Mouse (Mus musculus) liver, embryonic 14.5 days (tissue): ENCODE measurements at regions not wholly inside any gene's neighbourhood (a gene's known extent, or its start where the extent isn't known, plus 50 kb on each side); places are given as distances from the start of the nearest gene placed in this dataset.

Experiments used
- ATAC-seq: fragments of 200-750 bp; cut with Nextera tagmentation; 2 replicates; pipeline ENCODE4 v1.8.0; 2017; ENCODE audit warnings: moderate number of reproducible peaks, mild to moderate bottlenecking, moderate library complexity; ENCODE audit not compliant: insufficient read depth
- DNase-seq, 3 experiments: peaks; one replicate each; pipeline ENCODE4 v3.0.0-alpha.2; 2012 to 2013; ENCODE audit warnings: low read depth in 3 of 3, low spot score in 3 of 3
- H3K27ac ChIP-seq: fragments of 300-500 bp; sonication (generic); 2 replicates; pipeline ENCODE4 v1.5.1; 2014; ENCODE audit warnings: moderate library complexity, mild to moderate bottlenecking, control low read depth, inconsistent platforms
- H3K27me3 ChIP-seq: fragments of 300-500 bp; sonication (generic); 2 replicates; pipeline ENCODE4 v1.6.1; 2014; ENCODE audit warnings: mild to moderate bottlenecking, low read length, moderate library complexity; ENCODE audit not compliant: control insufficient read depth, insufficient read depth
- H3K36me3 ChIP-seq: fragments of 300-500 bp; sonication (generic); replicated peaks from 2 replicates; pipeline ENCODE4 v1.6.1; 2014; ENCODE audit warnings: low read depth; ENCODE audit not compliant: control insufficient read depth, insufficient read depth
- H3K4me1 ChIP-seq, 2 experiments: fragments of 200-500 bp in 1 of 2; fragments of 300-500 bp in 1 of 2; sonication (generic) in 1 of 2; replicated peaks; 2 replicates each; pipeline ENCODE4 v1.6.1; 2012 to 2014; ENCODE audit warnings: antibody characterized with exemption in 1 of 2, inconsistent platforms in 1 of 2, low read length in 1 of 2; ENCODE audit not compliant: control insufficient read depth in 2 of 2, insufficient read depth in 2 of 2
- H3K4me2 ChIP-seq: fragments of 300-500 bp; sonication (generic); 2 replicates; pipeline ENCODE4 v1.6.1; 2014; ENCODE audit warnings: low read depth, mild to moderate bottlenecking, control low read depth, moderate library complexity
- H3K4me3 ChIP-seq, 2 experiments: fragments of 200-500 bp in 1 of 2; fragments of 300-500 bp in 1 of 2; sonication (generic) in 1 of 2; 2 replicates each; pipeline ENCODE4 v1.5.1; 2012 to 2014; ENCODE audit warnings: low read depth in 2 of 2, low read length in 2 of 2, mild to moderate bottlenecking in 2 of 2, control low read depth in 1 of 2, inconsistent platforms in 1 of 2, moderate library complexity in 1 of 2; ENCODE audit not compliant: insufficient read depth in 1 of 2
- H3K9ac ChIP-seq: fragments of 300-500 bp; sonication (generic); replicated peaks from 2 replicates; pipeline ENCODE4 v1.6.1; 2014; ENCODE audit warnings: mild to moderate bottlenecking, control low read depth, moderate library complexity
- H3K9me3 ChIP-seq: fragments of 300-500 bp; sonication (generic); 2 replicates; pipeline ENCODE4 v1.6.1; 2016; ENCODE audit warnings: low read length, mixed read lengths; ENCODE audit not compliant: control insufficient read depth
- CTCF ChIP-seq: IDR thresholded peaks from 2 replicates; pipeline ENCODE4 v1.5.1; 2016; ENCODE audit warnings: antibody characterized with exemption, low read depth, control low read depth
- EP300 ChIP-seq: IDR thresholded peaks from 2 replicates; pipeline ENCODE4 v1.6.1; 2016; ENCODE audit warnings: antibody characterized with exemption, low read depth
- WGBS: fragments of 180-500 bp; shearing (Covaris S2); extraction: QIAGEN DNeasy Blood & Tissue Kit; methylation state at CpG from one replicate; pipeline ENCODE4 v1.1.7; 2014; ENCODE audit not compliant: insufficient replicate concordance; 5-methylcytosine and 5-hydroxymethylcytosine counted together

DNA sequence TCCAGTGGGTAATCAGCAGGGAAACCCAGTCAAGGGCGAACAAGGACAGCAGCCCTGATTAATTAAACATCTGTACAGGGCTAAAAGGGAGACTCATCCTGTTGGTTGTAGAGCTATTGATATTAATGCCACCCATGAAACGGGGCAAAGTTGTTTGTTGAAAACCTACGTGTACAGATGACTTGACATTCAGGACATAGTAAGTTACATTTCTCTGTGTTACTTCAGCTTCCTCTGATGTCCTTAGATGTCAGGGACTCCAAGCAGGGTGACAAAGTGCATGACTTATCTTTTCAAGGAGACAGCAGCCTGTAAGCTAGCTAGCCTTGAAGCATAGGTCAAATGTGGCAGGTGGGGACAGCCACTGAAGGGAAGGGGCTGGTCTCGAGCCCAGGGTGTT lies 390.5 kb downstream of the Ccdc171 start:
- TF ChIP-seq CTCF (no peak), EP300 (no peak)
- Histone ChIP-seq H3K4me2 (no peak overlapping the region), H3K9ac (no peak overlapping the region), H3K36me3 (no peaks in the 10 kb centered on the region), H3K27me3 (no peaks in the 10 kb centered on the region), H3K27ac (no peak overlapping the region), H3K9me3 (no peaks in the 10 kb centered on the region), H3K4me3 (no peak overlapping the region), H3K4me1 (no peaks in the 10 kb centered on the region)
- WGBS: 33% methylated on average over 4 of the region's 4 CpGs
- ATAC-seq (no peak), DNase-seq (no peak)

GRCm38 (mm10) chr4:83917009-83917408 lies 391.7 kb downstream of the Ccdc171 start:
- no peaks in the 10 kb centered on the region for H3K36me3 ChIP-seq
- no peaks in the 10 kb centered on the region for H3K27me3 ChIP-seq
- no peak overlapping the region for H3K4me3 ChIP-seq
- DNase-seq (no peak), ATAC-seq (no peak)
- no peak overlapping the region for H3K9ac ChIP-seq
- H3K27ac ChIP-seq: no peak overlapping the region
- no peaks in the 10 kb centered on the region for H3K4me1 ChIP-seq
- no peak for TF ChIP-seq CTCF
- TF ChIP-seq EP300: no peak
- WGBS: 21% methylated on average over 4 of the region's 4 CpGs
- H3K9me3 ChIP-seq: no peaks in the 10 kb centered on the region
- H3K4me2 ChIP-seq: no peak overlapping the region

DNA sequence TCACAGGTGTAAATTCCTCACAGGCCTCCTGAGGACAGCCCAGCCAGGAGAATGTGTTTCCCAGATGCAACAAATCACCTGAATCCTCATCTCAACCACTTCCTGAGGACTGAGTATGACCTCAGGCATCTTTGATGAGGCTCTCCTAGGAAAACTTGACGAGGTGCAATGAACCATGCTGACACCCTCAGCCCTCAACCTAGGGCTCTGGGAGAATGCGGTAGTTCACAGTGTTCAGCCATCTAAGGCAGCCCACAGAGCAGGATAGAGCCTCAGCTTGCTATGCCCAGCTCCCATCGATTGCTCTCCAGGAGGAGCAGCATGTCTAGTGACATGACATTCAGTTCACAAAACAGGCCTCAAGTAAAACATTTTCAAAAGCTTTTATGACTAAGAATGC lies 392.7 kb downstream of the Ccdc171 start:
- Histone ChIP-seq H3K27ac (no peak overlapping the region), H3K36me3 (no peaks in the 10 kb centered on the region), H3K27me3 (no peaks in the 10 kb centered on the region), H3K4me3 (no peak overlapping the region), H3K4me1 (no peaks in the 10 kb centered on the region), H3K9ac (no peak overlapping the region), H3K4me2 (no peak overlapping the region), H3K9me3 (no peaks in the 10 kb centered on the region)
- 56% methylated on average over 3 of the region's 3 CpGs for WGBS
- DNase-seq: no peak
- no peak for ATAC-seq
- TF ChIP-seq CTCF (no peak), EP300 (no peak)

DNA sequence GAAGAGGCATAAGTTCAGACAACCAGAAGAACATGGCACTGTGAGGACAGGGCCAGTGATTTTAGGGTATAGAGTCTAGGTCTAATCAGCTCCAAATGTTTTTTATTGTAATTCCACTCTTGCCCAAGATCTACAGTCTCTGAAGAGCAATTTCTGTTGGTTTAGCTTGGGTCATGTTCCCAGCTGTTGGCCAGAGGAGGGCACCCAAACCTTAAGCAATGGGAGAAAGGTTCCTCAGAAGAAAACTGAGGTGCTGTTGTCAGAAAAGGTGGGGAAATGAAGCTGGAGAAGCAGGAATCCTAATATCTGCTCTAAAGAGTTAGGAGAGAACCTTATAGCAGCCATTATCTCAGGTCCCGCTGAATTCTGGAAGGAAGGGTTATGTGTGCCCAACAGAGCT lies 393.7 kb downstream of the Ccdc171 start:
- H3K27ac ChIP-seq: no peak overlapping the region
- H3K27me3 ChIP-seq: no peaks in the 10 kb centered on the region
- no peak for ATAC-seq
- TF ChIP-seq CTCF (no peak), EP300 (no peak)
- no peaks in the 10 kb centered on the region for H3K9me3 ChIP-seq
- no peaks in the 10 kb centered on the region for H3K36me3 ChIP-seq
- no peak for DNase-seq
- no peak overlapping the region for H3K4me3 ChIP-seq
- no peaks in the 10 kb centered on the region for H3K4me1 ChIP-seq
- WGBS: 50% methylated on average over 1 of the region's 1 CpGs
- no peak overlapping the region for H3K9ac ChIP-seq
- no peak overlapping the region for H3K4me2 ChIP-seq

GRCm38 (mm10) chr4:83925118-83925842 lies 399.9 kb downstream of the Ccdc171 start:
- Histone ChIP-seq H3K4me2 (no peak overlapping the region), H3K4me3 (no peak overlapping the region), H3K4me1 (no peaks in the 10 kb centered on the region), H3K27me3 (no peaks in the 10 kb centered on the region), H3K36me3 (no peaks in the 10 kb centered on the region), H3K27ac (no peak overlapping the region), H3K9ac (no peak overlapping the region), H3K9me3 (no peaks in the 10 kb centered on the region)
- DNase-seq (no peak), ATAC-seq (no peak)
- TF ChIP-seq CTCF: no peak
- TF ChIP-seq EP300: no peak
- 51% methylated on average over 8 of the region's 8 CpGs for WGBS
